Mouse (Mus musculus): ENCODE data around the gene Elf3. TPM values are rescaled to one million over a fixed set of nuclear protein-coding genes. Genes with fewer than 3 reads are reported as not detected.
A peak's percentile ranks its signal among the peaks of the same experiment; 100 is the strongest.

The Elf3 gene
- polyA plus RNA-seq (2011; ENCODE audit: insufficient read depth, insufficient read length, low read depth, missing spikeins), result 36.6 and 37.3 TPM in 2 replicates

GRCm38 (mm10) chr1:135258380-135259127, at the start of gene Elf3:
Gene Elf3 (minus strand): TSS chr1:135258568.
- peaks cover 12% of the 10 kb centered on the region; the same call in 1 of the 2 replicates for H3K36me3 ChIP-seq (ENCODE audit: control insufficient read depth, insufficient read depth, low read length, poor library complexity, severe bottlenecking)
- peak within 1 kb of the TSS; percentile 54 for H3K27ac ChIP-seq (ENCODE audit: insufficient read depth, low read length)
- H3K27me3 ChIP-seq (ENCODE audit: control insufficient read depth, insufficient read depth, low read length, poor library complexity, severe bottlenecking), result no peaks in the 10 kb centered on the region
- peak within 1 kb of the TSS; percentile 59 for H3K9ac ChIP-seq (ENCODE audit: low read depth, poor library complexity, severe bottlenecking)
- H3K4me3 ChIP-seq (ENCODE audit: low read depth, low read length), result peak within 1 kb of the TSS; percentile 92
- no peak for TF ChIP-seq CTCF (IDR thresholded peaks at IDR 0.05; ENCODE audit: low read depth, low read length)
- TF ChIP-seq POLR2A (IDR thresholded peaks at IDR 0.05; ENCODE audit: insufficient read depth, low read length), result peak; percentile 95
- no peaks in the 10 kb centered on the region for H3K9me3 ChIP-seq (replicated peaks; ENCODE audit: control insufficient read depth, insufficient read depth, low read length, poor library complexity, severe bottlenecking)
- H3K4me1 ChIP-seq (ENCODE audit: control insufficient read depth, insufficient read depth, low read length), result peaks cover 4% of the 10 kb centered on the region

DNA sequence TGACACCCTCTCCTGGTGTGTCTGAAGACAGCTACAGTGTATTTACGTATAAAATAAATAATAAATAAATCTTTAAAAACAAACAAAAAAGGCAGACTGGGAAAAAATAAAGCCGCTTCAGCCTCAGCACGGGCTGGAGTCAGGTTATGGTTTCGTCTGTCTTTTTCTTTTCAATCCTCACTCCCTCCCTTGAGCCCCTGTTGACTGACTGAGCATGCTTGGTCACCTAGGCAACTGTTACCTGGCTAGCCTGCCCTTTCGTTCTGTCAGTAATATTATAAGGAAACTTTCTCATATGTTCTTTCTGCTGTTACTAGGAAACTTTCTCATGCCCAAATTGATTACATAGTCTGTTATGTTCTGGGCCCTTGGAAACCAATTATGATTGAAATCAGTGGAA, 32.5 kb upstream of the Elf3 start:
- Histone ChIP-seq H3K4me1 (ENCODE audit: control insufficient read depth, insufficient read depth, low read length) (no peaks in the 10 kb centered on the region), H3K4me3 (ENCODE audit: low read depth, low read length) (no peak overlapping the region), H3K9me3 (replicated peaks; ENCODE audit: control insufficient read depth, insufficient read depth, low read length, poor library complexity, severe bottlenecking) (no peaks in the 10 kb centered on the region), H3K9ac (ENCODE audit: low read depth, poor library complexity, severe bottlenecking) (no peak overlapping the region), H3K27me3 (ENCODE audit: control insufficient read depth, insufficient read depth, low read length, poor library complexity, severe bottlenecking) (no peaks in the 10 kb centered on the region), H3K27ac (ENCODE audit: insufficient read depth, low read length) (no peak overlapping the region), H3K36me3 (ENCODE audit: control insufficient read depth, insufficient read depth, low read length, poor library complexity, severe bottlenecking) (no peaks in the 10 kb centered on the region; the same call in 1 of the 2 replicates)
- no peak for TF ChIP-seq POLR2A (IDR thresholded peaks at IDR 0.05; ENCODE audit: insufficient read depth, low read length)
- no peak for TF ChIP-seq CTCF (IDR thresholded peaks at IDR 0.05; ENCODE audit: low read depth, low read length)
- no peak for TF ChIP-seq EP300 (IDR thresholded peaks at IDR 0.05; ENCODE audit: insufficient read depth, low read depth, low read length)

- Histone ChIP-seq H3K9me3 (replicated peaks; ENCODE audit: control insufficient read depth, insufficient read depth, low read length, poor library complexity, severe bottlenecking) (no peaks in the 10 kb centered on the region), H3K4me1 (ENCODE audit: control insufficient read depth, insufficient read depth, low read length) (peaks cover 2% of the 10 kb centered on the region), H3K9ac (ENCODE audit: low read depth, poor library complexity, severe bottlenecking) (no peak overlapping the region), H3K4me3 (ENCODE audit: low read depth, low read length) (no peak overlapping the region), H3K36me3 (ENCODE audit: control insufficient read depth, insufficient read depth, low read length, poor library complexity, severe bottlenecking) (no peaks in the 10 kb centered on the region), H3K27ac (ENCODE audit: insufficient read depth, low read length) (no peak overlapping the region), H3K27me3 (ENCODE audit: control insufficient read depth, insufficient read depth, low read length, poor library complexity, severe bottlenecking) (no peaks in the 10 kb centered on the region)
- no peak for TF ChIP-seq CTCF (IDR thresholded peaks at IDR 0.05; ENCODE audit: low read depth, low read length)
Observed at GRCm38 (mm10) chr1:135286311-135286710, 27.9 kb upstream of the Elf3 start.

- H3K9me3 ChIP-seq (replicated peaks; ENCODE audit: control insufficient read depth, insufficient read depth, low read length, poor library complexity, severe bottlenecking), result no peaks in the 10 kb centered on the region
- no peaks in the 10 kb centered on the region for H3K36me3 ChIP-seq (ENCODE audit: control insufficient read depth, insufficient read depth, low read length, poor library complexity, severe bottlenecking)
- TF ChIP-seq CTCF (IDR thresholded peaks at IDR 0.05; ENCODE audit: low read depth, low read length), result no peak
- TF ChIP-seq EP300 (IDR thresholded peaks at IDR 0.05; ENCODE audit: insufficient read depth, low read depth, low read length), result no peak
- peak; percentile 53 for TF ChIP-seq POLR2A (IDR thresholded peaks at IDR 0.05; ENCODE audit: insufficient read depth, low read length)
- H3K4me3 ChIP-seq (ENCODE audit: low read depth, low read length), result peak within 1 kb of the TSS; percentile 96
- H3K4me1 ChIP-seq (ENCODE audit: control insufficient read depth, insufficient read depth, low read length), result peaks cover 2% of the 10 kb centered on the region
- H3K27me3 ChIP-seq (ENCODE audit: control insufficient read depth, insufficient read depth, low read length, poor library complexity, severe bottlenecking), result no peaks in the 10 kb centered on the region
- H3K9ac ChIP-seq (ENCODE audit: low read depth, poor library complexity, severe bottlenecking), result peak within 1 kb of the TSS; percentile 91
- H3K27ac ChIP-seq (ENCODE audit: insufficient read depth, low read length), result no peak within 1 kb of the TSS
Observed at GRCm38 (mm10) chr1:135283826-135284291, 25.5 kb upstream of the Elf3 start, which contains the start of gene Rnpep. Gene Rnpep (minus strand): TSS chr1:135284084.

- no peak for TF ChIP-seq EP300 (IDR thresholded peaks at IDR 0.05; ENCODE audit: insufficient read depth, low read depth, low read length)
- no peak for TF ChIP-seq CTCF (IDR thresholded peaks at IDR 0.05; ENCODE audit: low read depth, low read length)
- peak overlapping the region; percentile 96 for H3K4me3 ChIP-seq (ENCODE audit: low read depth, low read length)
- H3K4me1 ChIP-seq (ENCODE audit: control insufficient read depth, insufficient read depth, low read length), result peaks cover 2% of the 10 kb centered on the region
- H3K27me3 ChIP-seq (ENCODE audit: control insufficient read depth, insufficient read depth, low read length, poor library complexity, severe bottlenecking), result no peaks in the 10 kb centered on the region
- H3K36me3 ChIP-seq (ENCODE audit: control insufficient read depth, insufficient read depth, low read length, poor library complexity, severe bottlenecking), result peaks cover 2% of the 10 kb centered on the region
- H3K9ac ChIP-seq (ENCODE audit: low read depth, poor library complexity, severe bottlenecking), result peak overlapping the region; percentile 91
- H3K9me3 ChIP-seq (replicated peaks; ENCODE audit: control insufficient read depth, insufficient read depth, low read length, poor library complexity, severe bottlenecking), result no peaks in the 10 kb centered on the region
- no peak overlapping the region for H3K27ac ChIP-seq (ENCODE audit: insufficient read depth, low read length)
Observed at GRCm38 (mm10) chr1:135283287-135283825, 25.0 kb upstream of the Elf3 start.

All from ES-Bruce4 (cell line).